Mouse (Mus musculus): ENCODE measurements around the gene Lima1. TPM values are rescaled to one million over a fixed set of nuclear protein-coding genes. Genes with fewer than 3 reads are reported as not detected.

Gene Lima1
- polyA plus RNA-seq, 1 experiment from 2014 or later, result 41.1 TPM

- H3K4me3 ChIP-seq (ENCODE audit: low read depth, low read length), result no peak overlapping the region
- no peaks in the 10 kb centered on the region for H3K36me3 ChIP-seq (ENCODE audit: insufficient read depth)
- ATAC-seq (ENCODE audit: insufficient read depth), result no peak
- H3K9ac ChIP-seq, result no peak overlapping the region
- H3K4me1 ChIP-seq (ENCODE audit: insufficient read depth), result peaks cover 15% of the 10 kb centered on the region
- DNase-seq, result no peak
- 39% methylated on average over 3 of the region's 3 CpGs for WGBS
- no peaks in the 10 kb centered on the region for H3K27me3 ChIP-seq (ENCODE audit: insufficient read depth, low read length)
- no peak overlapping the region for H3K27ac ChIP-seq (ENCODE audit: low read depth)
- no peak for TF ChIP-seq CTCF (IDR thresholded peaks at IDR 0.05; ENCODE audit: low read depth)
- H3K9me3 ChIP-seq (ENCODE audit: low read depth, low read length), result no peaks in the 10 kb centered on the region
- no peak overlapping the region for H3K4me2 ChIP-seq
These were observed 25.0 kb downstream of the Lima1 start for GRCm38 (mm10) chr15:99850265-99850664.

GRCm38 (mm10) chr15:99847937-99848336, 27.3 kb downstream of the Lima1 start:
- H3K9ac ChIP-seq, result no peak overlapping the region
- TF ChIP-seq CTCF (IDR thresholded peaks at IDR 0.05; ENCODE audit: low read depth), result no peak
- H3K4me2 ChIP-seq, result no peak overlapping the region; the same call in 1 of the 2 replicates
- H3K9me3 ChIP-seq (ENCODE audit: low read depth, low read length), result no peaks in the 10 kb centered on the region
- 28% methylated on average over 8 of the region's 8 CpGs for WGBS
- ATAC-seq (ENCODE audit: insufficient read depth) (peak; percentile 43), DNase-seq (peak; percentile 27)
- no peak overlapping the region for H3K4me3 ChIP-seq (ENCODE audit: low read depth, low read length)
- no peak overlapping the region; the same call in 1 of the 2 replicates for H3K27ac ChIP-seq (ENCODE audit: low read depth)
- H3K27me3 ChIP-seq (ENCODE audit: insufficient read depth, low read length), result no peaks in the 10 kb centered on the region
- no peaks in the 10 kb centered on the region for H3K36me3 ChIP-seq (ENCODE audit: insufficient read depth)
- H3K4me1 ChIP-seq (ENCODE audit: insufficient read depth), result peaks cover 15% of the 10 kb centered on the region

GRCm38 (mm10) chr15:99847207-99847881, 27.9 kb downstream of the Lima1 start:
- ATAC-seq (ENCODE audit: insufficient read depth), result peak; percentile 58; the same call in 1 of the 2 replicates
- Histone ChIP-seq H3K9me3 (ENCODE audit: low read depth, low read length) (no peaks in the 10 kb centered on the region), H3K9ac (no peak overlapping the region), H3K4me3 (ENCODE audit: low read depth, low read length) (no peak overlapping the region), H3K27me3 (ENCODE audit: insufficient read depth, low read length) (no peaks in the 10 kb centered on the region), H3K4me1 (ENCODE audit: insufficient read depth) (peaks cover 15% of the 10 kb centered on the region), H3K36me3 (ENCODE audit: insufficient read depth) (no peaks in the 10 kb centered on the region), H3K4me2 (peak overlapping the region; percentile 36), H3K27ac (ENCODE audit: low read depth) (peak overlapping the region; percentile 46; the same call in 1 of the 2 replicates)
- 16% methylated on average over 13 of the region's 13 CpGs for whole genome bisulfite sequencing
- TF ChIP-seq CTCF (IDR thresholded peaks at IDR 0.05; ENCODE audit: low read depth), result no peak
- peak; percentile 63 for DNase-seq

- Histone ChIP-seq H3K4me3 (ENCODE audit: low read depth, low read length) (no peak overlapping the region), H3K27ac (ENCODE audit: low read depth) (no peak overlapping the region), H3K4me1 (ENCODE audit: insufficient read depth) (peaks cover 15% of the 10 kb centered on the region), H3K9ac (no peak overlapping the region), H3K36me3 (ENCODE audit: insufficient read depth) (no peaks in the 10 kb centered on the region), H3K27me3 (ENCODE audit: insufficient read depth, low read length) (no peaks in the 10 kb centered on the region), H3K4me2 (peak overlapping the region; percentile 36; the same call in 1 of the 2 replicates), H3K9me3 (ENCODE audit: low read depth, low read length) (no peaks in the 10 kb centered on the region)
- ATAC-seq (ENCODE audit: insufficient read depth), result peak; percentile 56; the same call in 1 of the 2 replicates
- TF ChIP-seq CTCF (IDR thresholded peaks at IDR 0.05; ENCODE audit: low read depth), result no peak
- DNase-seq, result peak; percentile 53
- 23% methylated on average over 6 of the region's 6 CpGs for WGBS
These were observed 28.6 kb downstream of the Lima1 start for GRCm38 (mm10) chr15:99846633-99847032.

- H3K4me3 ChIP-seq (ENCODE audit: low read depth, low read length), result no peak overlapping the region
These were observed 31.4 kb downstream of the Lima1 start for GRCm38 (mm10) chr15:99843856-99844255.

GRCm38 (mm10) chr15:99839910-99840309, 35.3 kb downstream of the Lima1 start:
- Histone ChIP-seq H3K36me3 (ENCODE audit: insufficient read depth) (no peaks in the 10 kb centered on the region), H3K27ac (ENCODE audit: low read depth) (no peak overlapping the region), H3K9me3 (ENCODE audit: low read depth, low read length) (no peaks in the 10 kb centered on the region), H3K9ac (no peak overlapping the region), H3K4me2 (no peak overlapping the region), H3K4me3 (ENCODE audit: low read depth, low read length) (no peak overlapping the region), H3K4me1 (ENCODE audit: insufficient read depth) (no peaks in the 10 kb centered on the region), H3K27me3 (ENCODE audit: insufficient read depth, low read length) (no peaks in the 10 kb centered on the region)
- TF ChIP-seq CTCF (IDR thresholded peaks at IDR 0.05; ENCODE audit: low read depth), result peak; percentile 54
- DNase-seq, result peak; percentile 62
- WGBS, result 69% methylated on average over 2 of the region's 2 CpGs
- no peak for ATAC-seq (ENCODE audit: insufficient read depth)

More at GRCm38 (mm10) chr15:99843856-99844255, 31.4 kb downstream of the Lima1 start:
- no peaks in the 10 kb centered on the region for H3K27me3 ChIP-seq (ENCODE audit: insufficient read depth, low read length)
- no peak for DNase-seq
- H3K36me3 ChIP-seq (ENCODE audit: insufficient read depth), result no peaks in the 10 kb centered on the region
- H3K27ac ChIP-seq (ENCODE audit: low read depth), result no peak overlapping the region
- no peak overlapping the region for H3K9ac ChIP-seq
- no peak for ATAC-seq (ENCODE audit: insufficient read depth)
- no peak for TF ChIP-seq CTCF (IDR thresholded peaks at IDR 0.05; ENCODE audit: low read depth)
- peaks cover 15% of the 10 kb centered on the region for H3K4me1 ChIP-seq (ENCODE audit: insufficient read depth)
- WGBS, result 76% methylated on average over 3 of the region's 3 CpGs
- H3K9me3 ChIP-seq (ENCODE audit: low read depth, low read length), result no peaks in the 10 kb centered on the region
- no peak overlapping the region for H3K4me2 ChIP-seq

GRCm38 (mm10) chr15:99839165-99839840, 36.0 kb downstream of the Lima1 start:
- Histone ChIP-seq H3K4me2 (no peak overlapping the region), H3K27me3 (ENCODE audit: insufficient read depth, low read length) (no peaks in the 10 kb centered on the region), H3K4me1 (ENCODE audit: insufficient read depth) (no peaks in the 10 kb centered on the region), H3K4me3 (ENCODE audit: low read depth, low read length) (no peak overlapping the region), H3K9me3 (ENCODE audit: low read depth, low read length) (no peaks in the 10 kb centered on the region), H3K27ac (ENCODE audit: low read depth) (no peak overlapping the region), H3K36me3 (ENCODE audit: insufficient read depth) (no peaks in the 10 kb centered on the region), H3K9ac (no peak overlapping the region)
- TF ChIP-seq CTCF (IDR thresholded peaks at IDR 0.05; ENCODE audit: low read depth), result no peak
- no peak for ATAC-seq (ENCODE audit: insufficient read depth)
- DNase-seq, result no peak
- WGBS, result 82% methylated on average over 13 of the region's 13 CpGs
